Mouse (Mus musculus): ENCODE measurements around the gene Vipas39.
A peak's percentile ranks its signal among the peaks of the same experiment; 100 is the strongest.

DNA sequence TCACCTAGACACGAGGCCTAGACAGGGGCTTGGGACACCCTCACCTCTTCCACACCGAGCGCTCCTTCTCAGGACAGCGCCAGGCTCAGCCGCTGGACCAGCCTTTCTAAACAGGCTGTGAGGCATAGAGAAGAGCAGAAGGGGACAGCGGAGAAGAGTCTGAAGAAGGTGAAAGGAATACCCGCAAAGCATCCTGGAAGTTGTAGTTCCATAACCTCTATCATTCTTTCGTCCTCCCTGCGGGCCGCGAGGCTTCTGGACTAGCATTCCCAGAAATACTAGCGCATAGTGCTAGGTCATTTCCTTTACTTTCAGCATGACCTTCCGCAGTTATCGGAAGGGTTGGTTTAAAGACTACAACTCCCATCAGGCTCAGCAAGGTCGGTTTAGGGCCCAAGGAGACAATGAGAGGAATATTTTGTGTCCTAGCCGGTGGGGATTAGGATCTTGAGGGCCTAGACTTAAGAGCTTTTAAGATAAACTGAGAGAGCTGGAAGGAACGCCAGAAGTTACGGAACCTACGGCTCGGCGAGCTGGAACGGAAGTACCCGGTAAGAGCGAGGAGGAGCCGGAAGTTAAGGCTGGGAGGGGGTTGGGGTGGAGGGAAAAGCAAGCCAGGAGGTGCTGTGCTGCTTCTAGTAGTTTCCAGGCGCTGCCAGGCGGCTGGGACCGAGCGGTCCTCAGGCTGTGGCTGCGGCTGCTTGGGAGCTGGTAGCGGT, at the start of gene Vipas39, which contains the start of gene Ahsa1:
- peak; percentile 48 for TF ChIP-seq CTCF (IDR thresholded peaks at IDR 0.05; ENCODE audit: low read depth)
- peak; percentile 62; the same call in 1 of the 2 replicates for TF ChIP-seq EP300 (IDR thresholded peaks at IDR 0.05; ENCODE audit: low read depth)
